In genomic region chr1:154150167-154150851, GRCm38 (mm10) we compare ENCODE assay signal across 8 mouse cellular contexts. TPM values are rescaled to one million over a fixed set of nuclear protein-coding genes. Genes with fewer than 3 reads are reported as not detected.
A peak's percentile ranks its signal among the peaks of the same experiment; 100 is the strongest.
DNase-seq lines count a peak whose midpoint lies in the region; ATAC-seq lines count a peak whose summit lies in the region.

No protein-coding gene starts in this region.

- H3K4me3 ChIP-seq in hindbrain, embryonic 13.5 days = no peak overlapping the region
- no peak overlapping the region for H3K4me3 ChIP-seq in lung, embryonic 15.5 days

- no peaks in the 10 kb centered on the region for H3K9me3 ChIP-seq in hindbrain, embryonic 13.5 days
- no peaks in the 10 kb centered on the region for H3K9me3 ChIP-seq in lung, embryonic 15.5 days

- ATAC-seq in hindbrain, embryonic 13.5 days (ENCODE audit: low FRiP score) = peak; percentile 92
- ATAC-seq in lung, embryonic 15.5 days (ENCODE audit: borderline replicate concordance, extremely low read depth, low FRiP score, low TSS enrichment) = peak; percentile 94

- peak overlapping the region; percentile 69 for H3K27ac ChIP-seq in hindbrain, embryonic 13.5 days
- peak overlapping the region; percentile 83 for H3K27ac ChIP-seq in lung, embryonic 15.5 days

- peak overlapping the region; percentile 49; the same call in 1 of the 2 replicates for H3K9ac ChIP-seq in hindbrain, embryonic 13.5 days
- H3K9ac ChIP-seq in lung, embryonic 15.5 days = no peak overlapping the region

- H3K4me1 ChIP-seq in hindbrain, embryonic 13.5 days (replicated peaks) = peaks cover 12% of the 10 kb centered on the region
- H3K4me1 ChIP-seq in lung, embryonic 15.5 days = peaks cover 14% of the 10 kb centered on the region

- no peaks in the 10 kb centered on the region for H3K36me3 ChIP-seq in hindbrain, embryonic 13.5 days
- H3K36me3 ChIP-seq in lung, embryonic 15.5 days = no peaks in the 10 kb centered on the region

- 0 out of 2 replicates have a peak overlapping the region, but pooled peaks have one; percentile 15 for H3K4me2 ChIP-seq in hindbrain, embryonic 13.5 days
- peak overlapping the region; percentile 44 for H3K4me2 ChIP-seq in lung, embryonic 15.5 days

- 20% methylated on average over 8 of the region's 8 CpGs for WGBS in hindbrain, embryonic 13.5 days
- WGBS in lung, embryonic 15.5 days = 10% methylated on average over 8 of the region's 8 CpGs

- H3K27me3 ChIP-seq in hindbrain, embryonic 13.5 days = no peaks in the 10 kb centered on the region
- no peaks in the 10 kb centered on the region for H3K27me3 ChIP-seq in lung, embryonic 15.5 days

- DNase-seq in NIH3T3 (ENCODE audit: low read depth) = peak; percentile 77
- DNase-seq in cerebellum, postnatal 14 days = peak; percentile 75 to 79
- DNase-seq in frontal cortex, postnatal 36 days (ENCODE audit: low spot score in 2 of 2) = peak; percentile 87 to 91
- peak; percentile 69 to 76 for DNase-seq in layer of hippocampus, postnatal 10 days (ENCODE audit: low spot score in 2 of 2)
- peak; percentile 93 for DNase-seq in right cerebral cortex, adult 18-20 months
- no peak for DNase-seq in T-cell, adult 2 months (ENCODE audit: low spot score)

RNA-seq across cellular contexts. Expression of gene Zfp648, which starts 50.7 kb away (rescaled TPM):
- 0.26 and 0.53 TPM in 2 replicates for polyA plus RNA-seq in hindbrain, embryonic 13.5 days (2015; fragmentation: Nextera tagmentation; extraction: Ambion mirVana)
- under 1 TPM; 0.29 to 0.43 TPM for total RNA-seq in layer of hippocampus, postnatal 10 days (2021)
- 0.11 and 0.17 TPM in 2 replicates for polyA plus RNA-seq in lung, embryonic 15.5 days (2015; fragmentation: Nextera tagmentation; extraction: Ambion mirVana)
